Mouse (Mus musculus): ENCODE measurements around the gene Flvcr2. TPM values are rescaled to one million over a fixed set of nuclear protein-coding genes. Genes with fewer than 3 reads are reported as not detected.

Gene Flvcr2
- polyA plus RNA-seq, 1 experiment from 2014 or later = 4.8 TPM

- Histone ChIP-seq H3K4me3 (ENCODE audit: low read depth, low read length) (no peak overlapping the region), H3K27ac (replicated peaks) (peak overlapping the region; percentile 69), H3K4me1 (replicated peaks; ENCODE audit: control insufficient read depth, insufficient read depth) (no peaks in the 10 kb centered on the region), H3K9ac (ENCODE audit: low read length) (no peak overlapping the region), H3K27me3 (ENCODE audit: control insufficient read depth, insufficient read depth, low read length) (no peaks in the 10 kb centered on the region), H3K4me2 (replicated peaks; ENCODE audit: low read depth) (no peak overlapping the region), H3K36me3 (ENCODE audit: control insufficient read depth, insufficient read depth, low read length) (no peaks in the 10 kb centered on the region), H3K9me3 (ENCODE audit: control insufficient read depth, low read length) (no peaks in the 10 kb centered on the region)
- DNase-seq (ENCODE audit: low spot score) = no peak
- ATAC-seq (ENCODE audit: low FRiP score, low TSS enrichment) = no peak
- WGBS = 34% methylated on average over 3 of the region's 3 CpGs
- no peak for TF ChIP-seq CTCF (IDR thresholded peaks at IDR 0.05; ENCODE audit: low read depth)
- TF ChIP-seq EP300 (optimal IDR thresholded peaks at IDR 0.05) = no peak
Measured at GRCm38 (mm10) chr12:85859111-85859510, 112.8 kb downstream of the Flvcr2 start.

- TF ChIP-seq EP300 (optimal IDR thresholded peaks at IDR 0.05) (no peak), CTCF (IDR thresholded peaks at IDR 0.05; ENCODE audit: low read depth) (no peak)
Measured at GRCm38 (mm10) chr12:85859511-85860189, 113.3 kb downstream of the Flvcr2 start.

GRCm38 (mm10) chr12:85862514-85862913 lies 116.2 kb downstream of the Flvcr2 start:
- Histone ChIP-seq H3K9me3 (ENCODE audit: control insufficient read depth, low read length) (no peaks in the 10 kb centered on the region), H3K4me3 (ENCODE audit: low read depth, low read length) (no peak overlapping the region), H3K27me3 (ENCODE audit: control insufficient read depth, insufficient read depth, low read length) (no peaks in the 10 kb centered on the region), H3K4me1 (replicated peaks; ENCODE audit: control insufficient read depth, insufficient read depth) (no peaks in the 10 kb centered on the region), H3K36me3 (ENCODE audit: control insufficient read depth, insufficient read depth, low read length) (no peaks in the 10 kb centered on the region), H3K9ac (ENCODE audit: low read length) (no peak overlapping the region), H3K4me2 (replicated peaks; ENCODE audit: low read depth) (no peak overlapping the region), H3K27ac (replicated peaks) (no peak overlapping the region)
- TF ChIP-seq EP300 (optimal IDR thresholded peaks at IDR 0.05) (no peak), CTCF (IDR thresholded peaks at IDR 0.05; ENCODE audit: low read depth) (no peak)
- DNase-seq (ENCODE audit: low spot score) (no peak), ATAC-seq (ENCODE audit: low FRiP score, low TSS enrichment) (no peak)
- WGBS = 25% methylated on average over 2 of the region's 2 CpGs

More at GRCm38 (mm10) chr12:85859511-85860189, 113.3 kb downstream of the Flvcr2 start:
- no peak overlapping the region for H3K9ac ChIP-seq (ENCODE audit: low read length)
- no peaks in the 10 kb centered on the region for H3K36me3 ChIP-seq (ENCODE audit: control insufficient read depth, insufficient read depth, low read length)
- 0 out of 2 replicates have a peak overlapping the region, but pooled peaks have one; percentile 40 for H3K27ac ChIP-seq (replicated peaks)
- no peaks in the 10 kb centered on the region for H3K4me1 ChIP-seq (replicated peaks; ENCODE audit: control insufficient read depth, insufficient read depth)
- no peak overlapping the region for H3K4me3 ChIP-seq (ENCODE audit: low read depth, low read length)
- no peaks in the 10 kb centered on the region for H3K27me3 ChIP-seq (ENCODE audit: control insufficient read depth, insufficient read depth, low read length)
- no peak for ATAC-seq (ENCODE audit: low FRiP score, low TSS enrichment)
- WGBS = 33% methylated on average over 3 of the region's 3 CpGs
- DNase-seq (ENCODE audit: low spot score) = no peak
- no peak overlapping the region for H3K4me2 ChIP-seq (replicated peaks; ENCODE audit: low read depth)
- H3K9me3 ChIP-seq (ENCODE audit: control insufficient read depth, low read length) = no peaks in the 10 kb centered on the region

Small RNA genes within 50 kb of the gene (microRNA-seq; reads per million reads assigned to microRNA genes)
- gene Gm47285 = not detected

Other genes starting within 250 kb of the Flvcr2 start
- 0.63 and 0.65 TPM in 2 replicates for gene Jdp2, start 147.5 kb upstream of the Flvcr2 start, polyA plus RNA-seq (2015; fragmentation: Nextera tagmentation; extraction: Ambion mirVana)
- 3.1 and 3.3 TPM in 2 replicates for gene Batf, start 59.9 kb upstream of the Flvcr2 start, polyA plus RNA-seq (2015; fragmentation: Nextera tagmentation; extraction: Ambion mirVana)
- gene Erg28, start 78.0 kb downstream of the Flvcr2 start, polyA plus RNA-seq (2015; fragmentation: Nextera tagmentation; extraction: Ambion mirVana) = 98.1 and 102 TPM in 2 replicates
- 3.7 and 4.8 TPM in 2 replicates for gene Ttll5, start 78.1 kb downstream of the Flvcr2 start, polyA plus RNA-seq (2015; fragmentation: Nextera tagmentation; extraction: Ambion mirVana)

Data from stomach, postnatal 0 days (tissue).